8 mouse cellular contexts compared by ENCODE assay signal in genomic region chr4:130557852-130558251, GRCm38 (mm10). TPM values are rescaled to one million over a fixed set of nuclear protein-coding genes. Genes with fewer than 3 reads are reported as not detected.
DNase-seq lines count a peak whose midpoint lies in the region; ATAC-seq and TF ChIP-seq lines count a peak whose summit lies in the region.

No protein-coding gene starts in this region.

- DNase-seq in layer of hippocampus, adult 9-11 months: peak; percentile 69
- DNase-seq in layer of hippocampus, adult 9-10 months (ENCODE audit: low spot score): no peak
- peak; percentile 85 for DNase-seq in cerebellum, adult 11 months
- DNase-seq in heart, postnatal 0 days (ENCODE audit: low spot score): peak; percentile 29
- DNase-seq in lung, adult 18-20 months: peak; percentile 21 to 50
- DNase-seq in gastrocnemius, postnatal 36 days: no peak
- DNase-seq in right cerebral cortex, adult 2 months (ENCODE audit: low spot score in 2 of 2): no peak

- H3K9ac ChIP-seq in heart, postnatal 0 days (replicated peaks; ENCODE audit: low read depth, low read length): no peak overlapping the region

- intact Hi-C loops in gastrocnemius, postnatal 36 days (cut with DNase I): no loop called here

- no peaks in the 10 kb centered on the region for H3K9me3 ChIP-seq in heart, postnatal 0 days (replicated peaks; ENCODE audit: control insufficient read depth, low read length)

- no peak overlapping the region for H3K27ac ChIP-seq in heart, postnatal 0 days (ENCODE audit: low read depth)

- H3K27me3 ChIP-seq in heart, postnatal 0 days (ENCODE audit: control insufficient read depth, insufficient read depth, low read length): no peaks in the 10 kb centered on the region

- WGBS in heart, postnatal 0 days: 46% methylated on average over 12 of the region's 12 CpGs

- H3K4me1 ChIP-seq in heart, postnatal 0 days (ENCODE audit: control insufficient read depth, insufficient read depth): peaks cover 3% of the 10 kb centered on the region; the same call in 1 of the 2 replicates

- no peaks in the 10 kb centered on the region for H3K36me3 ChIP-seq in heart, postnatal 0 days (replicated peaks; ENCODE audit: control insufficient read depth, insufficient read depth, low read length)

- TF ChIP-seq EP300 in heart, postnatal 0 days (IDR thresholded peaks at IDR 0.05; ENCODE audit: low read depth): no peak

- no peak overlapping the region for H3K4me3 ChIP-seq in heart, postnatal 0 days (ENCODE audit: low read depth, low read length)

- H3K4me2 ChIP-seq in heart, postnatal 0 days (ENCODE audit: low read depth, low read length): no peak overlapping the region

- no peak for TF ChIP-seq CTCF in heart, postnatal 0 days (IDR thresholded peaks at IDR 0.05; ENCODE audit: low read depth)

- ATAC-seq in heart, postnatal 0 days (ENCODE audit: insufficient read depth, low read depth): peak; percentile 48
- ATAC-seq in erythroblast, adult 5-6 weeks (replicated peaks; ENCODE audit: low FRiP score, poor library complexity, severe bottlenecking): no peak

RNA-seq across cellular contexts. Expression of gene Nkain1, which starts 16.1 kb away (rescaled TPM):
- 16.0 and 18.9 TPM in 2 replicates for total RNA-seq in heart, postnatal 0 days (2014; rRNA removed; ENCODE audit: low replicate concordance)
- 0.53 and 0.85 TPM in 2 replicates for polyA plus RNA-seq in heart, postnatal 0 days (2015; fragmentation: Nextera tagmentation; extraction: Ambion mirVana)
- not detected in 2 replicates for total RNA-seq in erythroblast, adult 5-6 weeks (2015; ENCODE audit: low replicate concordance)
- not detected in 2 replicates for total RNA-seq in erythroblast, adult 5-6 weeks (2017; ENCODE audit: low replicate concordance)
- total RNA-seq in gastrocnemius, postnatal 36 days (2021): 10 to 100 TPM; 12.9 to 13.2 TPM

Comparison
In these comparisons a context has a peak if more than half of its experiments do, and no peak if none do; other contexts are left out.
1. DNase-seq: peak in layer of hippocampus, adult 9-11 months (single experiment), cerebellum, adult 11 months (single experiment), heart, postnatal 0 days (single experiment) and lung, adult 18-20 months (2 of 2); none in layer of hippocampus, adult 9-10 months (single experiment), gastrocnemius, postnatal 36 days (0 of 2) and right cerebral cortex, adult 2 months (0 of 2).
2. RNA of gene Nkain1, which starts 16.1 kb away (total RNA-seq): 16.0 to 18.9 TPM in heart, postnatal 0 days and 12.9 to 13.2 TPM in gastrocnemius, postnatal 36 days; not detected in erythroblast, adult 5-6 weeks; every median in the first group is over 10 times any median in the second.